Mouse (Mus musculus) stomach, postnatal 0 days (tissue): ENCODE data around the gene Nrsn2. TPM values are rescaled to one million over a fixed set of nuclear protein-coding genes. Genes with fewer than 3 reads are reported as not detected.

Experiments
- ATAC-seq: fragments of 200-750 bp; cut with Nextera tagmentation; 2 replicates; pipeline ENCODE4 v1.8.0; 2017; ENCODE audit not compliant: low FRiP score, low TSS enrichment
- DNase-seq: peaks from one replicate; pipeline ENCODE4 v3.0.0-alpha.2; 2016; ENCODE audit warnings: low spot score
- H3K27ac ChIP-seq: fragments of 300-500 bp; sonication (generic); replicated peaks from 2 replicates; pipeline ENCODE4 v1.5.1; 2014; ENCODE audit warnings: mild to moderate bottlenecking, control low read depth
- H3K27me3 ChIP-seq: fragments of 300-500 bp; sonication (generic); 2 replicates; pipeline ENCODE4 v1.6.1; 2014; ENCODE audit warnings: low read length; ENCODE audit not compliant: control insufficient read depth, insufficient read depth
- H3K36me3 ChIP-seq: fragments of 300-500 bp; sonication (generic); 2 replicates; pipeline ENCODE4 v1.6.1; 2014; ENCODE audit warnings: low read length, mixed read lengths; ENCODE audit not compliant: control insufficient read depth, insufficient read depth
- H3K4me1 ChIP-seq: fragments of 300-500 bp; sonication (generic); replicated peaks from 2 replicates; pipeline ENCODE4 v1.6.1; 2014; ENCODE audit warnings: antibody characterized with exemption; ENCODE audit not compliant: control insufficient read depth, insufficient read depth
- H3K4me2 ChIP-seq: fragments of 300-500 bp; sonication (generic); replicated peaks from 2 replicates; pipeline ENCODE4 v1.6.1; 2014; ENCODE audit warnings: low read depth, mild to moderate bottlenecking, control low read depth, moderate library complexity
- H3K4me3 ChIP-seq: fragments of 300-500 bp; sonication (generic); 2 replicates; pipeline ENCODE4 v1.5.1; 2014; ENCODE audit warnings: low read depth, low read length, control low read depth
- H3K9ac ChIP-seq: fragments of 300-500 bp; sonication (generic); 2 replicates; pipeline ENCODE4 v1.6.1; 2014; ENCODE audit warnings: mild to moderate bottlenecking, low read length, control low read depth, mixed read lengths
- H3K9me3 ChIP-seq: fragments of 300-500 bp; sonication (generic); 2 replicates; pipeline ENCODE4 v1.6.1; 2016; ENCODE audit warnings: low read length; ENCODE audit not compliant: control insufficient read depth
- CTCF ChIP-seq: IDR thresholded peaks from 2 replicates; pipeline ENCODE4 v1.5.1; 2016; ENCODE audit warnings: antibody characterized with exemption, low read depth, mild to moderate bottlenecking, moderate library complexity
- EP300 ChIP-seq: optimal IDR thresholded peaks from 2 replicates; pipeline ENCODE3; 2016; ENCODE audit warnings: antibody characterized with exemption
- WGBS: fragments of 180-500 bp; shearing (Covaris S2); extraction: QIAGEN DNeasy Blood & Tissue Kit; methylation state at CpG from one replicate; pipeline ENCODE4 v1.1.7; 2014; 5-methylcytosine and 5-hydroxymethylcytosine counted together
- polyA plus RNA-seq: library from polyadenylated mRNA; unstranded; fragments of >200 nt; fragmentation: Nextera tagmentation; extraction: Ambion mirVana; gene quantifications from 2 replicates; pipeline ENCODE4 v1.2.1, GENCODE M21; 2015

Gene Nrsn2
- polyA plus RNA-seq, 1 experiment from 2014 or later = 1.1 TPM

- TF ChIP-seq CTCF (no peak), EP300 (no peak)
- peak overlapping the region; percentile 82 for H3K4me3 ChIP-seq
- WGBS = 19% methylated on average over 13 of the region's 13 CpGs
- no peak overlapping the region for H3K27ac ChIP-seq
- peak overlapping the region; percentile 88 for H3K4me2 ChIP-seq
- no peaks in the 10 kb centered on the region for H3K36me3 ChIP-seq
- no peaks in the 10 kb centered on the region for H3K9me3 ChIP-seq
- DNase-seq (no peak), ATAC-seq (no peak)
- H3K4me1 ChIP-seq = no peaks in the 10 kb centered on the region; the same call in 1 of the 2 replicates
- H3K9ac ChIP-seq = peak overlapping the region; percentile 45
- H3K27me3 ChIP-seq = no peaks in the 10 kb centered on the region
Measured at GRCm38 (mm10) chr2:152395271-152395920, 19.0 kb upstream of the Nrsn2 start.

DNA sequence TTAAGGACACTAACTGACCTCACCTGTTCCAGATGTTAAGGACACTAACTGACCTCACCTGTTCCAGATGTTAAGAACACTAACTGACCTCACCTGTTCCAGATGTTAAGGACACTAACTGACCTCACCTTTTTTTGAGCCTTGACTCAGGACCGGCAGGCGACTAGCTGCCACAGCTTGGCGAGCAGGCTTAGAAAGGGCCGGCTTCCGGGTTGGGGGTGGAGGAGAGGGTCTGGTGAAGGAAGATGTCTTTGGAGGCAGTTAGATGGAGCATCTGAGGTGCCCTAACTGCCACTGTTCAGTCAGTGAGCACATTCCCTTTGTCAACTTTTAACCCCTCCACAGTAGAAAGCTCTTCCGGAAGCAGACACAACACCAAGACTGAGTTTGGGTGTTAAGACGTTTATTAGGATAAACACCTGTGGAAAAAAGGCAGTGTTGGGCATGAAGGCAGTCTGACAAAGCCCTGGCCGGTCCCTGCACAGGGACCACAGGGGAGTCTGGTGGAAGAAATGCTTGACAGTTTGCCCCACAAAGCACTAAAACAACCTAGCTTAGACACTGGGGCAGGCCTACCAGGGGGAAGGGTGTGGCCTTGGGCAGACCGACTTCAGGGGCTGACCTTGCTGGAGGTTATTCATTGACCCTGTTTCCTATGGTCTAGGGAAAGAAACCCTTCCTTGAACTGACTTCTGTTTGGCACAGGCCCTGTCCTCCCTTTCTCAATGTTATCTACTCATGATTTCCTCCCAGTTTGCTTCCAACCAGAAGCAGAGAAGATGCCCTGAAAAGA, 17.0 kb upstream of the Nrsn2 start:
- Histone ChIP-seq H3K4me3 (no peak overlapping the region), H3K27ac (no peak overlapping the region), H3K36me3 (no peaks in the 10 kb centered on the region), H3K9me3 (no peaks in the 10 kb centered on the region), H3K27me3 (no peaks in the 10 kb centered on the region), H3K4me2 (no peak overlapping the region), H3K4me1 (no peaks in the 10 kb centered on the region; the same call in 1 of the 2 replicates), H3K9ac (no peak overlapping the region)
- no peak for TF ChIP-seq EP300
- no peak for TF ChIP-seq CTCF
- DNase-seq = no peak
- no peak for ATAC-seq
- WGBS = 48% methylated on average over 9 of the region's 9 CpGs

- no peak overlapping the region for H3K4me3 ChIP-seq
- DNase-seq (no peak), ATAC-seq (no peak)
- no peaks in the 10 kb centered on the region for H3K27me3 ChIP-seq
- 18% methylated on average over 3 of the region's 3 CpGs for WGBS
- TF ChIP-seq EP300 (no peak), CTCF (peak; percentile 91)
- no peaks in the 10 kb centered on the region for H3K36me3 ChIP-seq
- no peaks in the 10 kb centered on the region for H3K9me3 ChIP-seq
- H3K4me1 ChIP-seq = no peaks in the 10 kb centered on the region; the same call in 1 of the 2 replicates
- H3K9ac ChIP-seq = no peak overlapping the region
- H3K4me2 ChIP-seq = no peak overlapping the region
- H3K27ac ChIP-seq = no peak overlapping the region
Measured at GRCm38 (mm10) chr2:152392786-152393185, 16.3 kb upstream of the Nrsn2 start.

- H3K27ac ChIP-seq = no peak overlapping the region
- H3K27me3 ChIP-seq = no peaks in the 10 kb centered on the region
- no peak overlapping the region for H3K9ac ChIP-seq
- H3K36me3 ChIP-seq = no peaks in the 10 kb centered on the region
- WGBS = 82% methylated on average over 4 of the region's 4 CpGs
- H3K4me1 ChIP-seq = no peaks in the 10 kb centered on the region
- no peak for TF ChIP-seq CTCF
- TF ChIP-seq EP300 = no peak
- no peak overlapping the region for H3K4me3 ChIP-seq
- no peak overlapping the region for H3K4me2 ChIP-seq
- DNase-seq (no peak), ATAC-seq (no peak)
- no peaks in the 10 kb centered on the region for H3K9me3 ChIP-seq
Measured at GRCm38 (mm10) chr2:152384191-152384590, 7.8 kb upstream of the Nrsn2 start.

GRCm38 (mm10) chr2:152375652-152376344, 640 bp downstream of the Nrsn2 start:
- Histone ChIP-seq H3K9ac (no peak overlapping the region), H3K4me2 (no peak overlapping the region), H3K36me3 (no peaks in the 10 kb centered on the region), H3K27me3 (no peaks in the 10 kb centered on the region), H3K9me3 (no peaks in the 10 kb centered on the region), H3K4me1 (no peaks in the 10 kb centered on the region), H3K27ac (no peak overlapping the region), H3K4me3 (no peak overlapping the region)
- TF ChIP-seq CTCF (no peak), EP300 (no peak)
- DNase-seq (no peak), ATAC-seq (0 out of 2 replicates have a peak, but pooled peaks have one; percentile 47)
- WGBS = 13% methylated on average over 21 of the region's 21 CpGs

DNA sequence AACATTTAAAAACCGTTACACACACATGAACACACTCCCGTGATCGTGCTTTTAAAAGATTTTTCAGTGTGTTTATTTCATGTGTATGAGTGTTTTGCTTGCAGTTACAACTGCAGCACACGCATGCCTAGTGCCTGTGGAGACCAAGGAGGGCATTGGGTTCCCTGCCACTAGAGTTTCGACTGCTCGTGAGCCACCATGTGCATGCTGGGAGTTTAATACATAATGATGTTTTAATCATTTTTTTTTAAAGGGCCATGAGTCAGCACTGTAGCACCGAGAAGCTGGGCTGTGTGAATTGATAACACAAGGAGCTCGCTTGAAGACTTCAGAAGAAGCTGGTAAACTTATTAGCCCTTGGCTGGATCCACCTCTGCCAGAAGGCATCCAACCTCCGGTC, 2.9 kb downstream of the Nrsn2 start:
- H3K36me3 ChIP-seq = no peaks in the 10 kb centered on the region
- no peak overlapping the region for H3K27ac ChIP-seq
- no peak overlapping the region for H3K4me3 ChIP-seq
- no peaks in the 10 kb centered on the region for H3K9me3 ChIP-seq
- ATAC-seq (no peak), DNase-seq (no peak)
- no peaks in the 10 kb centered on the region for H3K4me1 ChIP-seq
- no peaks in the 10 kb centered on the region for H3K27me3 ChIP-seq
- 73% methylated on average over 9 of the region's 9 CpGs for WGBS
- no peak overlapping the region for H3K9ac ChIP-seq
- no peak for TF ChIP-seq CTCF
- TF ChIP-seq EP300 = no peak
- no peak overlapping the region for H3K4me2 ChIP-seq
